Mouse (Mus musculus): ENCODE measurements around the gene Desi1. TPM values are rescaled to one million over a fixed set of nuclear protein-coding genes. Genes with fewer than 3 reads are reported as not detected.
A peak's percentile ranks its signal among the peaks of the same experiment; 100 is the strongest.

Gene Desi1
- 10 to 100 TPM; 19.0 to 25.7 TPM for total RNA-seq (2021)
- long read RNA-seq, experiment 1, transcript Desi1-206 (6 exons, 2,934 nt): major isoform, 15 of 172 reads
- long read RNA-seq, experiment 1, partial matches to known transcripts: 0 of 172 reads
- long read RNA-seq, experiment 1, other reads (novel, unspliced or antisense): 156 of 172 reads
- long read RNA-seq, experiment 2, transcript Desi1-206 (6 exons, 2,934 nt): major isoform, 12 of 89 reads
- long read RNA-seq, experiment 2, partial matches to known transcripts: 1 of 89 reads
- long read RNA-seq, experiment 2, other reads (novel, unspliced or antisense): 76 of 89 reads

GRCm38 (mm10) chr15:82033762-82034161, at the start of gene Desi1:
Gene Desi1 (minus strand): TSS chr15:82033862.
- no peak for DNase-seq

DNA sequence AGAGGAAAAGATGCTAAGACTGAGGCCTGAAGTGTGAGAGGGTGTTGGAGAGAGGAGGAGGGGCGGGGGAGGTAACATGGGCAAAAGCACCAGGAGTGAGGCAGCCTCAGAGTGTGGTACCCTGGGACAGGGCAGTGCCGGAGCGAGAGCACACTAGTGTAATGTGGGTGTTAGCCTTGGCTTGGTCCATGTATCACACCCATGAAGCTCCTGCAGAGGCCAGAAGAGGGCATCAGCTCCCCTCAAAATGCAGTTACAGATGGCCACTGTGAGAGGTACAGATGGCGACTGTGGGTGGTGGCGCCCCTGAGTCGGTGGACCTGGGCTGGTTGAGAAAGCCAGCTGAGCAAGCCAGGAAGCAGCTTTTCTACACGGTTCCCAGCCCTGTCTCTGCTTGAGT, 47.5 kb upstream of the Desi1 start:
- DNase-seq: peak; percentile 20

DNA sequence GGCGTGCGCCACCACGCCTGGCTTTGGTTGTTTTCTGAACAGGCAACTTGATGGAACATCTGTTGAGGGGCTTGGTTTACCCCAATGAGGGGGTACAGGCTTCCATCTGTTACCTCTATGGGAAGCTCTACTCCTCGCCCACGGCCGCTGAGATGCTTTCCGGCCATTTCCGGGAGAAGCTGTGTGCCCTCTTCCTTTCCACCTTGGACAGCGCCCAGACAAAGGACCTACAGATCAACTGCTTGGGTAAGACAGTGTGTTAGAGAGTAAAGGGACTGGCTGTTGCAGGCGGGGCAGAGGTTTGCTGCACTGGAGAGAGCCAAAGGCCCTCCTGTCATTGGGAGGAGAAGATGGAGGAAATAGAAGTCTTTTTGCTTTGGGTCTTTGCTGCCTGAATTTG, 46.2 kb upstream of the Desi1 start:
- DNase-seq: no peak

DNA sequence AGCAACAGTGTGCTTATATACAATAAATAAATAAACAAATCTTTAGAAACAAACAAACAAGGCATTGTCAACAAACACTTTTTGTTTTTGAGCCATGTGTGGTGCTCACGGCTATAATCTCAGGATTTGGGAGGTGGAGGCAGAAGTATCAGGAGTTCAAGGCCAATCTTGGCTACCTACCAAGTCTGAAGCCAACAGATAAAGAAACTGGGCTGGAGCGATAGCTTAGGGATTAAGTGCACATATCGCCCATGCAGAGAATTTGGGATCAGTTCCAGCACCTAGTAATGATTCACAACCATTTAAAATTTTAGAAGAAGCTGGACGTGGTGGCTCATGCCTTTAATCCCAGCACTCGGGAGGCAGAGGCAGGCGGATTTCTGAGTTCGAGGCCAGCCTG, 39.8 kb upstream of the Desi1 start:
- no peak for DNase-seq

DNA sequence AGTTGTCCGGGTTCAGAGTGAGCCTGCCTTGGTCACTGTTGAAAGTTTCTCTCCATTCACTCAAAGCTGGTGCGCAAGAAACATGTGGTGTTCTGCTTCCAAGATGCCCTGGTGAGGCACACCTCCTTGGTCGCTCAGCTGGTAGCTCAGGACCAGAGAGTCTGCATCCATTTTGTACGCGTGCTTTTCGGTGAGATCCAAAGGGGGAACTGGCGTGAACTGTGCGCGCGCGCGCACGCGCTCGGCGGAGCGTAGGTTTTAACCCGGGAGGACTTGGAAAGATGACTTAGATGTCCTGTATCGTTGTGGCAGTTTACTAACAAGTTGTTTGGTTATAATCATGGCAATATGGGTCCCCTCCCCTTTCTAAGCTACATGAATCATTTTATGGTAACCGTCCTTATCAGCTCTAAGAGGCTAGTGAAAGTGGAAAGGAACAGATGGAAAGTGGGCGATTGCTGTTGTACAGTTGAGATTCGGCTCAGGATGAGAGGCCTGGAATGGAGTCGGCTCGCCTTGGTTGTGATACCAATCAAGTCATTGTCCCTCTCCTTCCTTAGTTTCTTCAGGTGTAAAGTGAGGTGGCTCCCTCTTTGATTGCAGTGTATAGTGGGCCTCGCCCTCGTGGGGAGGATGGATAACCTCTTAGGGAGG, 38.3 kb upstream of the Desi1 start:
- DNase-seq: no peak

GRCm38 (mm10) chr15:82069898-82070297, 36.2 kb upstream of the Desi1 start, which contains the start of gene Mei1:
Gene Mei1 (plus strand): TSS chr15:82069996.
- no peak for DNase-seq

- DNase-seq: peak; percentile 48
Observed at GRCm38 (mm10) chr15:82065511-82065910, 31.8 kb upstream of the Desi1 start.

- no peak for DNase-seq
Observed at GRCm38 (mm10) chr15:82063909-82064308, 30.2 kb upstream of the Desi1 start.

DNA sequence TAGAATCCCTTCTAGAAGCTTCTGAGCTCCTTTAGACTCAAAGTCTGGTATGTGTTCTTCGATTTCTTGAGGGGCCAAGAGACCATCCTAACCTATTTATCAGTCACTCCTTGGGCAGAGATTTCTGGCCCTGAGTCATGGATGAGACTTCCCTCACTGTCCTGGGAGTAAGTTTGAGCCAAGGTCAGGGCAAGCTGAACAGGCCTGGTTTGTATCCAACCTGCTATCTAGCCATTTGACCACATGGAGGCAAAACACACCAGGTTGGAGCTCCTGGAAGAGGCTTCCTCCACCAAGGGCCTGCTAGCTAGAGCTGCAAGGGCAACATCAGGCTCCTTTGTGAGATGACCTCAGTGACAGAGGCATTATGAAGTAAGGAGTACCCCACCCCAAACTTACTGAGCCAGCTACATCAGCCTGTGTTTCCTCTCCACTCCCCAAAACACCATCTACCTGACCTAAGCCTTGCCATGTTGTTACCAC, 25.1 kb upstream of the Desi1 start, which contains the start of gene 4930407I10Rik:
Gene 4930407I10Rik (plus strand): TSS at position 433 of the 483 bp plus-strand sequence.
- no peak for DNase-seq

DNA sequence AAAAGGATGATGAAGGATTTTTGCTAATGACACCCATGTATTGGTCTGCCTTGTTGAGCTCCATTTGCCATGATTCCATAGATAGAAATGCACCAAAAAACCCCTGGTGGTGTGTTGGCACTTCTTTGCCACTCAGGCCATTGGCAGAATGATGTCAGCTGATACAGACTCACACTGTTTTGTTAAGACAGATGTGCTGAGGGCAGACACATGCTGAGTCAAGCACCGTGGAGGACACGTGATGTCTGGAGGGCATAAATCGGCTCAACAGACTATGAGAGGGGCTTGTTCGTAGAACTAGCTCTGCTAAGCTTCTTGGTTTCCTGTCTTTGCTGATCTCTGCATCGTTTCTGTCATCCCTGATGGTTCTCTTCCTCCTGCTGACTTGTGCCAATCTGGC, 18.9 kb upstream of the Desi1 start:
- DNase-seq: no peak

DNA sequence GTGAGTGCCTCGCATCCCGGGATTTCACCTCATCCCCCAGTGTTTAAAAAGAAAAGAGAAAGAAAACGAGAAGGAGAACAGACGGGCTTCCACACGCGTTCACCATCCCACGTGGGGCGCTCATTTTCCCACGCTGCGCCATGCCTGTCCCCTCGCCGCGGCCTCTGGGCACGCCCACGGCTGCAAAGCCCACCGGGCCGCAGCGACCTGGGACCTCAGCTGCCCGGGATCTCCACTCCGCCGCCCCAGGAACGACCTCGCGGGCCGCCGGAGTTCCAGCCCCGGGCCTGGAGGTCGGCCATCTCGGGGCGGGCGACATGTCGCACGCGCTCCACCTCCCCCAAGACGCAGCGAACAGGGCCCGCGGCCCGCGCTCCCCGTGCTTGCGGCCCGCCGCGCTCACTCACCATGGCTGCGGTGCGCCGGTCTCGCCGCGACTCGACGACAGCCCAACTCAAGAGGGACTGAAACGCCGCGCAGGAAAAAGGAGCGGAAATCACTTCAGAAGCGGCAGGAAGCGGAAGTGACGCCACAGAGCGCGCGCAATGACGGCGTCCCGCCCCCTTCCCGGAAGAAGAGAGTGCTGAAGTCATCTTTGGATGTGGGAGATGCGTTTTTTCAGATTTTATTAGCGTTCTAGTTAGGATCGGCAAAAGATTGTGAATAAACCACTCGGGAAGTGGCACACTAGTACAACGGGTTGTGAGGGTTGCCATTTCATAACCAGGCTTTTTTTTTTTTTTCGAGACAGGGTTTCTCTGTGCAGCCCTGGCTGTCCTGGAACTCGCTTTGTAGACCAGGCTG, 13.6 kb upstream of the Desi1 start, which contains the start of gene Snu13:
Gene Snu13 (minus strand): TSS at position 519 of the 804 bp plus-strand sequence.
- peak; percentile 87 for DNase-seq

DNA sequence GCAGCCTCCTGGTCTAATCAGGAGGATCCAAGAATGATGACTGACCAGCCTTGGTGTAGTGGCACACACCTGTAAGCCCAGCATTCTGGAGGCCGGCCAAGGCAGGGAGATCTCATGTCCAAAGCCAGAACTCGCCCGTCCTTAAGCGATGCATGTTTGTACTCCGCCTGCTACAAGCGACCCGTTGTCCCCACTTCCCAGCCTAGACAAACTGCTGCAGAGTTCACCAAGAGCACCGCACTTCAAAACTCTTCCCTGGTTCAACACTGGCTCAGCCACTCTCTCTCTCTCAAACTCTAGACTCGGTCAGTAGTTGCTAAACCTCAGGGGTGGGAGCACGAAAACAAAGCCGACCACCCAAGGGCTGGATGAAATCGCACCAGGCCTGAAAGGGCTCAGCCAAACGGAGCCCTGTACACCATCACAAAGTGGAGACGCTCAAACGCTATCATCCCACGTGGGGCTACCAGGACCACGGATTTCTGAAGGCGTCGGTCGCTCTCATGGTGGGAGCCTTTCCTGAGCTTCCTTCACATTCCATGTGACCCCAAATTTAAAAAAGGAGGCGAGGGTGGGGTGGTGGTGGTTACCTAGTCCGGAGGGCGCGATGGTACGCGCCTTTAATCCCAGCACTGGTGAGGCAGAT, 12.7 kb upstream of the Desi1 start:
- DNase-seq: no peak

DNA sequence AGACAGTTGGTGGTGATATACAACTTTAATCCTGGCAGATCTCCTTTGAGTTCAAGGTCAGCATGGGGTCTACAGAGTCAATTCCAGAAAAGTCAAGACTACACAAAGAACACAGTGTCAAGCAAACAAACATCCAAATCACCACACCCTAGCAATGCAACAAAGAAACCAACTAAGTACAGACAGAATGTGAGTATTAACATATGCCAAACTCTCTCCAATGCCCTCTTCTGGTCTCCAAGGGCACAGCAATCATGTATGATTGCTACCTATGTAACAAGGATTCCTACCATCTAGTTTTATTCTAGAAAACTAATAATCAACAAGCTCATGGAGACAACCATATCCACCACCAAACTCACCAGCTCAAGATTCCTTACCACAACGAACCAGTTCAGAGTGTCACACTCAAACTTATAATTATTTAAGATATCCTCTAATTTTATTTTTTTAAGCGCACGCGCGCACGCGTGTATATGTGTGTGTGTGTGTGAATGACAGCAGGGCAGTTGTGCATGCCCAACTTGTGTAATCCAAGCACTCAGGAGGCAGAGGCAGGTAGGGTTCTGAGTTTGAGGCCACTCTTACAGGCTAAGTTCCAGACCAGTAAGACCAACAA, 10.6 kb upstream of the Desi1 start:
- no peak for DNase-seq

- no peak for DNase-seq
Observed at GRCm38 (mm10) chr15:82040650-82041049, 7.0 kb upstream of the Desi1 start.

- DNase-seq: no peak
Observed at GRCm38 (mm10) chr15:82035904-82036689, 2.4 kb upstream of the Desi1 start.

- DNase-seq: no peak
Observed at GRCm38 (mm10) chr15:82032386-82032785, 1.3 kb downstream of the Desi1 start.

GRCm38 (mm10) chr15:82027726-82028125, 5.9 kb downstream of the Desi1 start:
- no peak for DNase-seq

DNA sequence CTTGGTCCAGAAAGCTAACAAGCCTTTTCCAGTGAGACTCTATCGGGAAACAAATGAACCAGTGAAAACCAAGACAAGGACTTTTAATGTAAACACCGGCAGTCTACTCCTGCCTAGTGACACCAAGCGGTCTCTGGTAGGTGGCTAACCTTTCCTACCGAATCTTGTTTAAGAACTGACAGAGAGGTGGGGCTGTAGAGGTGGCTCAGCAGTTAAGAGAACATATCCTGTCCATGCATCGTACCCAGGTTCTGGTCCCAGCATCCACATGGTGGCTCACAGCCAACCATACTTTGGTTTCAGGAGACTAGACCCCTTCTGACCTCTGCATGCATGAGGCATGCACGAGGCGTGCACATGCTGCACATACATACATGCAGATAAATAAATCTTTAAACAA, 6.4 kb downstream of the Desi1 start:
- DNase-seq: no peak

DNA sequence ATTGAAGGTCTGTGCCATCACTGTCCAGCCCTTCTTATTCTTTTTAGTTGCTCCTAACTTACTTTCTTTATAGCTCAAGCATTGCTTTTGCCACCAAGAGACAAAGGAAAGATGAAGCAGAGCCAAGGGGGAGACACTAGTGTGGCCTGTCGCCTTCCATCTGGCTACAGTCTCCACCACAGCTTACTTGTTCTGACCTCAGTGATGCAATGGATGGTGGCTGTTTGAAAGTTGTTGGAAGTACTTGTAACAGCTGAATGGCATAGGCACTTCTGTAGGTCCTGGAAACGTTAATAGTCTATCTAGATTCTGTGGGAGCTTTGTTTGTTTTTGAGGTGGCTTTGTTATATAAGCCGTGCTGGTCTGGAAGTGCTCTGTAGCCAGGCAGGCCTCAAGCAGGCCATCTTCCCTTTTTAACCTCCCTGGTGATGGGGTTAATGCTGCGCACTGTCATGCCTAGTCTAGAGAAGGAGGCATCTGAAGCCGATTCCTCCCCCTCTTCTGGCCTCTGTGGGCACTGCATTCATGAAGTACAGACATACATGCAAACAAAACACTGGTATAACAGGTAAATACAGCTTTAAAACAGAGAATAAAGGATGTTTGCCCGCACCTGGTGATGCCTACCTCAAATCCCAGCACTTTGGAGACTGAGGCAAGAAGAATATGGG, 9.6 kb downstream of the Desi1 start:
- DNase-seq: no peak

DNA sequence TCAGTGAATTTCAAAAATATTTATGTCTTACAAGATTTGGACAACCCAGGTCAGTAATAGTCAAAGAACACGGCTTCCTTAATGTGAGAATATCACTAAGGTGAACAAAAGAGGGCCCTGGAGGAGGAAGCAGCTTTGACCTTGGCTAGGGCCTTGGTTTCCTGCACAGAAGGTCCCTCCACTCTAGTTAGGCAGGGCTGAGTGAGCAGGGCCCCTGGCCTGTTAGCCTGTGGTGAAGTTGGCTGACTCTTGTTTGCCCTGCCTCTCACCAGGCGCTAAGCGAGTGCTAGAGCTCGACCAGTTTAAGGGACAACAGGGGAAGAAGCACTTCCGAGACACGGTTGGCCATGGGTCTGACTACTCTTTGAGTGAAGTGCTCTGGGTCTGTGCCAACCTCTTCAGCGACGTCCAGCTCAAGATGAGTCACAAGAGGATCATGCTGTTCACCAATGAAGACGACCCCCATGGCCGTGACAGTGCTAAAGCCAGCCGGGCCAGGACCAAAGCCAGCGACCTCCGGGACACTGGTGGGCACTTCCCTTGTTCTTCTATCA, 11.1 kb downstream of the Desi1 start:
- no peak for DNase-seq
